Mouse (Mus musculus) leukemia stem cell, adult 10-12 weeks (primary cell): ENCODE results near the gene Ltv1. TPM values are rescaled to one million over a fixed set of nuclear protein-coding genes. Genes with fewer than 3 reads are reported as not detected.

Experiments
- polyA plus RNA-seq: library from polyadenylated mRNA; stranded (reverse); fragments of >175 nt; gene quantifications from 2 replicates; pipeline ENCODE4 v1.2.3, GENCODE M21; 2012; ENCODE audit warnings: low replicate concordance

The Ltv1 gene
- 5.8 and 15.4 TPM in 2 replicates for polyA plus RNA-seq

DNA sequence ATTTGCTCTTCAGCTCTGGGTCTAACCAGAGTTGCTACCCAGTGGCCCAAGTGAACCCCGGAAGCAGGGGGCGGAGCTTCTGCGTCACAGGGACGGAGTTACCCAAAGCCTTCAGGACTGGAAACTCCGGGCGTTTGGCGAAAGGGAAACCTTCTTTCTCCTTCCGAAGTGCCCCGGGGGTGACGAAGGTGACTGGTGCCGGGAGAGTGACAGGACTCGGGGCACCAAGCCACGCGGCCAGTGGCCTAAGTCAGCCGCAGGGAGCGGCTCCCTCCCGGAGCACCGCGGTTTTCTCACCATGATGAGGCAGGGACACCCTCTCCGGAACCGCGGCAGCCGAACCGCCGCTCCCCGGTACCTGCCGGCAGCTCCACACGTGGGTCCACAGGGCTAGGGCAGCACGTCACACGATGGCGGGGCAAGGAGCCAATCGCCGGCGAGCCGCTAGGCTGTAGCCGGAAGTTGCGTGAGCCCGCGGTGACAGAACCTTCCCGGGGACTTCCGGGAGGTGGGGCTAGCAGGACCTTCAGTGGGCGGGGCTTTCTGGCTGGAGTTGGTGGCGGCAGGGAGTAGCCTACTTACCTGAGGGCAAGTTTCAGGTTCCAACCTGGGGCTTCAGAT, at the start of gene Ltv1:
TSS of gene Ltv1 (minus strand) at position 438 of the 621 bp plus-strand sequence.

DNA sequence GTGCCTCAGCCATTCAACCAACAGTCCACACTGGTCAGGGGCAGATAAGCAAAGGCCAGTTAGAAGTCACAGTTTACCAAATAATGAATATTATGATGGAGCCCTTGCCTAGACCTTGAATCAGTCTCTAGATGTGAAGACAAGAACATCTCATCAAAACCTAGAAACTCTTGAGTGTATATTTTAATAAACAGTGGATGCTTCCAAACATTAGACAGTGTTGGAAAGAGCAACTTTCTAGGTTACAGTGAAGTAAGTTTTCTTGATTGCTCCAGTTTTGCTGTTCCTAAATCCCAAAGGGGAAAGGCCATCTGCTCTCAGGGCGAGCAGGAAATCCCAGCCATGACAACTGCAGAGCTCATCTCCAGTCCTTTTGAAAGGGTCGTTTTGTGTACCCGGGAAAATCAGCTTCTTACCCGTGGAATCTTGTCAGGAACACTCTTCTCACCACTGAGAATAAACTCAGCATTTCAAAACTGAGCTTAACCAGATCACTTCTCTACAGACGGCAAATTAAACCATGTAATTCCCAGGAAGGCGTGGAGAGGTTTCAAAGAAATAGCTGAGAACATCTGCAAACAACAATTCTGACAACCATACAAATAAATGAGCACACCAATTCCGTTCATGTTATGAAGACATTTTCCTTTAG, 14.9 kb downstream of the Ltv1 start, which contains the start of gene Zc2hc1b:
TSS of gene Zc2hc1b (minus strand) at position 51 of the 652 bp plus-strand sequence.

Other genes with a start within 250 kb of the Ltv1 start
- 16.3 and 17.3 TPM in 2 replicates for gene Stx11, start 228.9 kb downstream of the Ltv1 start, polyA plus RNA-seq
- 71.8 and 80.7 TPM in 2 replicates for gene Sf3b5, start 187.8 kb downstream of the Ltv1 start, polyA plus RNA-seq
- 0.11 and 0.21 TPM in 2 replicates for gene Plagl1, start 132.7 kb downstream of the Ltv1 start, polyA plus RNA-seq
- not detected in 2 replicates for gene Zc2hc1b, start 15.1 kb downstream of the Ltv1 start, polyA plus RNA-seq